Mouse (Mus musculus) G1E (cell line): ENCODE measurements around the gene Sdhb. TPM values are rescaled to one million over a fixed set of nuclear protein-coding genes. Genes with fewer than 3 reads are reported as not detected.
A peak's percentile ranks its signal among the peaks of the same experiment; 100 is the strongest.

Experiments
- ATAC-seq: 2 replicates; pipeline ENCODE4 v1.8.0; 2016; ENCODE audit warnings: mild to moderate bottlenecking; ENCODE audit not compliant: insufficient number of reproducible peaks, poor library complexity, low FRiP score, severe bottlenecking; ENCODE audit errors: extremely low read depth
- DNase-seq: peaks from one replicate; pipeline ENCODE4 v3.0.0; 2012; ENCODE audit warnings: low spot score
- H3K27me3 ChIP-seq: 2 replicates; pipeline ENCODE4 v1.6.1; 2012; ENCODE audit warnings: mild to moderate bottlenecking, low read length, inconsistent platforms; ENCODE audit not compliant: insufficient read depth
- H3K36me3 ChIP-seq: replicated peaks from 2 replicates; pipeline ENCODE3; 2012; ENCODE audit warnings: mild to moderate bottlenecking, inconsistent platforms
- H3K4me1 ChIP-seq: 2 replicates; pipeline ENCODE4 v1.6.1; 2012; ENCODE audit warnings: low read depth, low read length, inconsistent platforms, mixed read lengths; ENCODE audit not compliant: insufficient read depth
- H3K4me3 ChIP-seq: 2 replicates; pipeline ENCODE4 v1.5.1; 2012; ENCODE audit warnings: low read depth, mild to moderate bottlenecking, inconsistent platforms, low read length, moderate library complexity, mixed read lengths
- H3K9me3 ChIP-seq: replicated peaks from 2 replicates; pipeline ENCODE4 v1.6.1; 2012; ENCODE audit warnings: inconsistent platforms
- CTCF ChIP-seq: IDR thresholded peaks from 2 replicates; pipeline ENCODE4 v1.5.1; 2012; ENCODE audit warnings: low read depth, low read length, inconsistent platforms, mixed read lengths
- GATA1 ChIP-seq: IDR thresholded peaks from 2 replicates; pipeline ENCODE4 v1.6.1; 2012; ENCODE audit warnings: borderline replicate concordance, low read length, inconsistent platforms, mixed read lengths
- GATA2 ChIP-seq: IDR thresholded peaks from 2 replicates; pipeline ENCODE4 v1.6.1; 2012; ENCODE audit warnings: low read depth, low read length, inconsistent platforms, borderline replicate concordance
- POLR2AphosphoS5 ChIP-seq: IDR thresholded peaks from 2 replicates; pipeline ENCODE4 v1.6.1; 2012; ENCODE audit warnings: low read depth, low read length, inconsistent platforms; ENCODE audit not compliant: insufficient replicate concordance
- TAL1 ChIP-seq: conservative IDR thresholded peaks from 2 replicates; pipeline ENCODE4 v1.6.1; 2012; ENCODE audit warnings: low read depth, low read length, inconsistent platforms, mixed read lengths
- polyA plus RNA-seq: library from polyadenylated mRNA; stranded (reverse); fragments of >175 nt; gene quantifications from 2 replicates; pipeline ENCODE4 v1.2.3, GENCODE M21; 2012
- total RNA-seq, 2 experiments: library from RNA; stranded (forward) in 1 of 2; stranded (reverse) in 1 of 2; fragments of 200-1000 nt in 1 of 2; fragments of >200 nt in 1 of 2; fragmentation: Nextera tagmentation in 1 of 2; gene quantifications; 2 replicates each; pipeline ENCODE4 v1.2.3; 2014 to 2017

Sdhb gene
- total and polyA plus RNA-seq, 3 experiments: 51.2 to 142 (median 100) TPM

GRCm38 (mm10) chr4:140996812-140997211 is 35.8 kb downstream of the Sdhb start:
- no peaks in the 10 kb centered on the region for H3K27me3 ChIP-seq
- H3K4me3 ChIP-seq: no peak overlapping the region
- ATAC-seq (no peak), DNase-seq (no peak)
- TF ChIP-seq GATA1 (no peak), POLR2AphosphoS5 (no peak), TAL1 (no peak), CTCF (no peak), GATA2 (no peak)
- peaks cover 96% of the 10 kb centered on the region for H3K36me3 ChIP-seq
- H3K9me3 ChIP-seq: no peaks in the 10 kb centered on the region
- 0 out of 2 replicates have a peak, but pooled peaks cover 3% of the 10 kb centered on the region for H3K4me1 ChIP-seq

DNA sequence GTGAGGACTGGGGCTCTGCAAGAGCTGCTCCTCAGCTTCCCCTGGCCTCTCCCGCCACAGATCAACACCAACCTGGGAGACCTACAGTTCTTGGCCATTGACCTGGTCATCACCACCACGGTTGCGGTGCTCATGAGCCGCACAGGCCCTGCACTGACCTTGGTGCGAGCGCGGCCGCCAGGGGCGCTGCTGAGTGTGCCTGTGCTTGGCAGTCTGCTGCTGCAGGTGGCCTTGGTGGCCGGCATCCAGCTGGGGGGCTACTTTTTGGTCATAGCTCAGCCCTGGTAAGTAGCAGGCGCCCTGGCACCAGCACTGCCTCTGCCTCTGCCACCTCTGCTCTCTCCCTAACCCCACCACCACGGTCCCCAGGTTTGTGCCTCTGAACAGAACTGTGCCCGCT is 45.0 kb downstream of the Sdhb start:
- TF ChIP-seq CTCF (peak; percentile 16; the same call in 1 of the 2 replicates), TAL1 (no peak)
- Histone ChIP-seq H3K4me3 (no peak overlapping the region), H3K27me3 (peaks cover 7% of the 10 kb centered on the region; the same call in 1 of the 2 replicates), H3K4me1 (0 out of 2 replicates have a peak, but pooled peaks cover 3% of the 10 kb centered on the region), H3K36me3 (peaks cover 72% of the 10 kb centered on the region), H3K9me3 (no peaks in the 10 kb centered on the region)
- no peak for DNase-seq
- ATAC-seq: no peak

- no peak for DNase-seq
- Histone ChIP-seq H3K27me3 (peaks cover 22% of the 10 kb centered on the region; the same call in 1 of the 2 replicates), H3K4me1 (0 out of 2 replicates have a peak, but pooled peaks cover 3% of the 10 kb centered on the region), H3K36me3 (peaks cover 51% of the 10 kb centered on the region), H3K4me3 (no peak overlapping the region), H3K9me3 (no peaks in the 10 kb centered on the region)
- TF ChIP-seq GATA1 (no peak), CTCF (no peak), GATA2 (no peak), TAL1 (no peak), POLR2AphosphoS5 (no peak)
- ATAC-seq: no peak
Observed at GRCm38 (mm10) chr4:141008028-141008427, 47.0 kb downstream of the Sdhb start.

GRCm38 (mm10) chr4:141010118-141010517 is 49.1 kb downstream of the Sdhb start, which contains the start of gene Mfap2:
Gene Mfap2 (plus strand): TSS chr4:141010418.
- no peak for ATAC-seq
- 0 out of 2 replicates have a peak, but pooled peaks cover 3% of the 10 kb centered on the region for H3K4me1 ChIP-seq
- H3K4me3 ChIP-seq: no peak within 1 kb of the TSS
- TF ChIP-seq GATA1 (no peak), GATA2 (no peak), POLR2AphosphoS5 (no peak), TAL1 (no peak), CTCF (no peak)
- peaks cover 30% of the 10 kb centered on the region for H3K36me3 ChIP-seq
- H3K9me3 ChIP-seq: no peaks in the 10 kb centered on the region
- peaks cover 33% of the 10 kb centered on the region; the same call in 1 of the 2 replicates for H3K27me3 ChIP-seq
- no peak for DNase-seq

GRCm38 (mm10) chr4:141010526-141010925 is 49.5 kb downstream of the Sdhb start:
- H3K4me1 ChIP-seq: 0 out of 2 replicates have a peak, but pooled peaks cover 3% of the 10 kb centered on the region
- DNase-seq: no peak
- no peak overlapping the region for H3K4me3 ChIP-seq
- ATAC-seq: no peak
- H3K36me3 ChIP-seq: peaks cover 26% of the 10 kb centered on the region
- H3K9me3 ChIP-seq: no peaks in the 10 kb centered on the region
- peaks cover 38% of the 10 kb centered on the region; the same call in 1 of the 2 replicates for H3K27me3 ChIP-seq
- no peak for TF ChIP-seq GATA2
- no peak for TF ChIP-seq GATA1
- no peak for TF ChIP-seq TAL1
- TF ChIP-seq POLR2AphosphoS5: no peak
- no peak for TF ChIP-seq CTCF

DNA sequence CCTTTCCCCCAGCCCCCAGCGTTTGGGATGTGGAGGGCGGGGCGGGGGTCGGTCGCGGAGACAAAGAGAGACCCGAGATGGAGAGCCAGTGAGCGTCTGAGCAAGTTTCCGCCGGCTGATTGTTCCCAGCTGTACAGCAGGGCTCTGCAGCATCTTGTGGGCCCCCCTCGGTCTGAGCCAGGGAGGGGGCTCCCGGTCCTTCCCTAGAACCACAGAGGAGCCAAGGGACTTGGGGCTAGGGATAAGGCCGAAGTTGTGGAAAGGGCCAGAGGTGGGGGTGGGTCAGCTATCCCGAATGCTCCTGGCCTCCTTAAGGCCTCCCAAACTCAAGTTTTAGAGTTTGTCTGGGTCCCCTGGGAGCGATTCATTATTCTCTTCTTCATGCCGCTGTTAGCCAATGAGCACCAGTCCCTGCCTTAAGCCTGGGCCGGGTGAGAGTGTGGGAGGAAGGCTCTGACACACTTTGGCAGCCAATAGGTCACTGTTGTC is 50.0 kb downstream of the Sdhb start:
- no peak for DNase-seq
- no peak overlapping the region for H3K4me3 ChIP-seq
- no peaks in the 10 kb centered on the region for H3K9me3 ChIP-seq
- no peak for ATAC-seq
- peaks cover 22% of the 10 kb centered on the region for H3K36me3 ChIP-seq
- H3K27me3 ChIP-seq: peaks cover 39% of the 10 kb centered on the region; the same call in 1 of the 2 replicates
- no peak for TF ChIP-seq POLR2AphosphoS5
- TF ChIP-seq GATA2: no peak
- TF ChIP-seq GATA1: no peak
- no peak for TF ChIP-seq TAL1
- TF ChIP-seq CTCF: no peak
- 0 out of 2 replicates have a peak, but pooled peaks cover 3% of the 10 kb centered on the region for H3K4me1 ChIP-seq
